Mouse (Mus musculus): ENCODE results near the gene Snip1.

Snip1 gene

GRCm38 (mm10) chr4:125066490-125067370 is at the start of gene Snip1:
TSS of gene Snip1 (plus strand) at chr4:125066672.
- DNase-seq (ENCODE audit: extremely low read depth, low read depth): peak; percentile 79

- no peak for DNase-seq (ENCODE audit: extremely low read depth, low read depth)
Observed at GRCm38 (mm10) chr4:125017431-125017830, 49.0 kb upstream of the Snip1 start.

- no peak for DNase-seq (ENCODE audit: extremely low read depth, low read depth)
Observed at GRCm38 (mm10) chr4:125020780-125021538, 45.5 kb upstream of the Snip1 start.

- peak; percentile 87 for DNase-seq (ENCODE audit: extremely low read depth, low read depth)
Observed at GRCm38 (mm10) chr4:125029891-125030614, 36.4 kb upstream of the Snip1 start.

GRCm38 (mm10) chr4:125034341-125034740 is 32.1 kb upstream of the Snip1 start:
- no peak for DNase-seq (ENCODE audit: extremely low read depth, low read depth)

DNA sequence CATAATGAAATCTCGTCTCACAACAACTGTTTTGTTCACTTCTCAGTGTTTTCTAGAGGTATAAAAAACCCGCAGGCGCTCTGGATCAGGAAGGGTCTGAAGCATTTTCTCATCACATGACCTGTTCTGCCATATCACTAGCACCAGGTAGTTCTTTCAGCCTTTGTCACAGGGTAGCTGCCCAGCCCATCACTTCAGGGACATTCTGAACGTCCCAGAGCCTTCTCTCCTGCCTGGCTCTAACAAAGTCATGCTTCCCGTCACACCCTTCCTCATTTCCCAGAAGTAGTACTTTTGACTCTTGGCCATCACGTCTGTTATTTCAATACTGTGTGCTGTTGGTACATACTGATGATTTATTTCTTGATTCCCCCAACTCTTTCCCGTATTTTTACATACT is 22.0 kb upstream of the Snip1 start:
- no peak for DNase-seq (ENCODE audit: extremely low read depth, low read depth)

DNA sequence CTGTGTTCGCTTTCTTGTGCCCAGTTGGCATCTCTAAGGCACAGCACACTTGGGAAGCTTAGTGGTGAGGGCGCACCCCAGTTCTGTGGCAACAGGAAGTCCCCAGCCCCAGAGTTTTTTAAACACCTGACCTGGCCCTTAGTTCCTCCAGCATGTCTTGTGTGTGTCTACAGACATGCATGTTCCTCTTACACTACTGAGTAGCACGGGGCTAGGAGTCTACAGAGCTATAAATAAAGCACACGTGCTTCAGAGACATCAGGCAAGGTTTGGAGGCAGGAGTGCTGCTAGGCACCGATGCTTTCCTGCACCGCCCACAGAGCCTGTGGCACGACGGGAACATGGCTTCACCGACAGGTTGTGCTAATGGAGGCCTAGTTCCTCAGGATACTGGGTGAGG is 11.1 kb upstream of the Snip1 start:
- no peak for DNase-seq (ENCODE audit: extremely low read depth, low read depth)

DNA sequence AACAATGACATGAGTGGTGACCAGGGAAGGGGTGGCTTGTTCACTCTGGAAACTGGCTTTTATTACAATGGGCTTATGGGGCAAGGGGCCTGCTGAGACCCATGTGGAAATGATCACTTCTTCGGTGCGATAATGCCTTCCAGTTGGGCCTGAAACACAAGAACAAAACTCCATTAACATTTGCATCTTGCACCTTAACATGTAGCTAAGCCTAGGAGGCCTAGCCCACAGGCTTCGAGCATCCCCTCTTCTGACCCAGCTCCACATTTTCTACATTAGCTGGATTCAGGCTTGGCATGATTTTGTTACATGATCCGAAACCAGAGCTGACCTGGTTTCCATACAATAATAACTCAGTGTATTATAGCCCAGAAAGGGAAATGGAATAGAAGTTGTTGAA is 10.0 kb upstream of the Snip1 start:
- no peak for DNase-seq (ENCODE audit: extremely low read depth, low read depth)

DNA sequence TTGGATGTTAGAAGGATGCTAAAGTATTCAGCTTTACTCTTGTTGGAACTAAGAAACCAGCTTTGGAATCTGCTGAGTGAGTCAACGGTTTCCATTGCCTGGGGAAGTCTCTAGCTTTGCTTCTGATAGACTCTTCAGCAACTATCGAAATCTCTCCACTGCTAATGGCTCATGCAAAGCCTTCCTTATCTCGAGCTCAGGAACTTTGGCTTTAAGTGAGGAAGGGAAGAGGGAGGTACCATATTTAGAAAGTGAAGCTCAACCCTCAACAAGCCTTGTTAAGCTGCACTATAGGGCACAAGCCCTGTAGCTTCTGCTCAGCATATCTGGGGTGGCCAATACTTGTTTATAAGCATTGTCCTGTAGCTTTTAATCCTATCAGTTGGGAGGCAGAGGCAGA is 9.2 kb upstream of the Snip1 start:
- peak; percentile 43 for DNase-seq (ENCODE audit: extremely low read depth, low read depth)

DNA sequence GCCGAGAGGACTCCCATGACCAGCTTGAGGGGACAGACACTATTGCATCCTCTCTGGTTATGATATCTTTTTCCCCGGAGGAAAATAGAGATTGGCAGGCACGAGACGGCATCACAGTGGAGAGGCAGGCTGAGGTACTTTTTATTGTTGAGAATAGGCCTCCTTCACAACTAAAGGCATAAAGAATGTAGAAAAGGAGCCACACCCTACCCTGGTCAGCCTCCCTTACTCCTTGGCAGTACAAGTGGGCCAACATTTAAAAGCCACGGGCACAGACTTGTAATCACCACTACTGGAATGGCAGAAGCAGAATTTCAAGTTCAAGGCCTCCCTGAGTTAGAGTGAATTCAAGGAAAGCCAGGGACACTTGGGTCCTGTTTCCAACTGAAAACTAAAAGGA is 8.4 kb upstream of the Snip1 start:
- no peak for DNase-seq (ENCODE audit: extremely low read depth, low read depth)

- no peak for DNase-seq (ENCODE audit: extremely low read depth, low read depth)
Observed at GRCm38 (mm10) chr4:125059025-125059424, 7.4 kb upstream of the Snip1 start.

DNA sequence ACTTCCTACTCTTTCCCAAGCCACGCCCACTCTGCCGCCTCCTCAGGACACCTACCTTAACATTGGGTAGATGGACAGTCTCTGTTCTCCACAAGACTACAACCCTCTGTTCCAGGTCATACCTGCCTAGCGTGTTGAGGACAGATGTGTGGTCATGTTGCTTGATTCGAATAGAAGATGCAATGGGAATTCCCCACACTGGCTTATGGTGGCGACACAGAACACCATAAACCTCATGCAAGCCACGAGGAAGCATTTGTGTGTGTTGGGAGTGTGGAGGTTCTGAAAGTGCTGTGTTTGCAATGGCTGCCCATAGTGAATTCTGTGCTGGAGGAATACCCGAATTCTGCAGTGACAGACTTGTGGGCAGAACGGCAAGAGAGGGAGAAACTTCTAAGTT is 2.6 kb upstream of the Snip1 start:
- no peak for DNase-seq (ENCODE audit: extremely low read depth, low read depth)

DNA sequence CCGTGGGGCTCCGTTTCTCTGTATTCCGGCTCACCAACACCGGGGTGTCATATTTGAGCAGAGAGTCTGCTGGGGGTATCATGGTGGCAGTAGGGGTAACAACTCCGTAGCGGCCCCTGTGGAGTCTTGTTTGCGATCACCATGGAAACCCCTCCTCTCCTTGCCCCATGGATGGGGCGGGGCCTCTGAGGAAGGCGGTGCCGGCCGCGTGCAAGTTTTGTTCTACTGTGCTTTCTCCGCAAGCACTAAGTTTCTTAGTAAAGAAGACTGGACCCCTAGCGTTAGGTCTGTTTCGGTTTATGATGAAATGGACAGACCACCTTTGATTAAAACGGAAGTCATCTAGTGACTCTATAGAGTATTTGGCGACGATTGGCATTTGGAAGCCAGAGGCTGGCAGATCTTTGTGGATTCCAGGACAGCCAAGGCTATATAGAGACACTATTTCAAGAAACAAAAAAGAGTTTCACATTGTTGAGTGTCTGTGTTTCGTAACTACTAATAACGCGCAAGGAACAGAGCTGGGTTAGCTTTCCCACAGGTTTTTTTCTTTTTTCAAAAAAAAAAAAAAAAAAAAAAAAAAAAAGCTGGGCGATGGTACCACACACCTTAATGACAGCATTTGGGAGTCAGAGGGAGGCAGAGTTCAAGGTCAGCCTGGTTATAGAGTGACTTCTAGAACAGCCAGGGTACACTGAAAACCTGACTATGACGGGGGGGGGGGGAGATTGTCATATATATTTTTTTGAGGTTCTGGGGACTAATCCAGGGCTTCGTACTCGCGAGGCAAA is 760 bp upstream of the Snip1 start, which contains the start of gene Dnali1:
Gene Dnali1, minus strand, starts transcription at position 187 of the 791 bp plus-strand sequence.
- no peak for DNase-seq (ENCODE audit: extremely low read depth, low read depth)

DNA sequence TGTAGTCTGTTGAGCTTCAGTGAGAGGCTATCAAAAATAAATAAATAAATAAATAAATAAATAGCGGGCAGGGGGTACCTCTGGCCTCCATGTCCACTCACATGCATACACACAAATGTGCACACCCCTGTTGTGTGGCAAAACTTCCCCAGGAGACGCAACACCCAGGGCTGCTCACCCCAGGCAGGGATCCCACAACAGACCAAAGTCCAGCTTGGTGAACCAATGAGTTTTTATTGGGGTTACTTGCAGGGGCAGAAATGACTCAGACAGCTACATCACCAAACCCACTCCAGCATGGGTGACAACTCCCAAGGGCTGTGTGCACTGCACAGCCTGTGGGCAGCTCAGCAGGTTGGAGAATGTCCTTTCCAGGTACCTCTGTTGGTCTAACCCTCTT is 11.2 kb downstream of the Snip1 start:
- DNase-seq (ENCODE audit: extremely low read depth, low read depth): no peak

- DNase-seq (ENCODE audit: extremely low read depth, low read depth): no peak
Observed at GRCm38 (mm10) chr4:125078698-125079097, 12.2 kb downstream of the Snip1 start.

GRCm38 (mm10) chr4:125084403-125085345 is 18.2 kb downstream of the Snip1 start, which contains the start of gene Meaf6:
TSS of gene Meaf6 (plus strand) at chr4:125085134.
- DNase-seq (ENCODE audit: extremely low read depth, low read depth): peak; percentile 54

DNA sequence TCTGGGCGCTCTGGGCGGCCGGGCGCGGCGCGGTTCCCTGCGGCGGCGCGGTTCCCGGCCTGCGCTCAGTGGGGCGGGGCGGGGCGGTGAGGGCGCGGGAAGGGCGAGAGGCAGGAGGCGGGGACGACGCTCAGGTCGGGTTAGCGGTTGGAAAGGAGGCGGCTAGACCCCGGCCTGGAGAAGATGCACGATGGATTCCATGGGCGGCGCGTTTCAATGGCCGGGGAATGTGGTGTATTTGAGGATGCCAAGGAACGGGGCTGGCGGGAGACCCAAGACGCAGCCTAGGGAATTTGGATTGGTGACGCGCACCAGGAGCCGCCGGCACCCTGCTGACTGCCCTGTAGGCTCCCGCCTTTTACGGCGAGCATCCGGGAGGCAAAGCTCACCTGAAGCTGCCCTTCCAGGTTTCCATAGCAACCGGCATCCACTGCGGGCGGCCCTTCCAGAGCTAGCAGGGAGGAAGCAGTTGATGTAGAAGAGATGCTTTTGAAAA is 18.9 kb downstream of the Snip1 start:
- peak; percentile 26 for DNase-seq (ENCODE audit: extremely low read depth, low read depth)

GRCm38 (mm10) chr4:125093031-125093430 is 26.6 kb downstream of the Snip1 start:
- DNase-seq (ENCODE audit: extremely low read depth, low read depth): no peak

DNA sequence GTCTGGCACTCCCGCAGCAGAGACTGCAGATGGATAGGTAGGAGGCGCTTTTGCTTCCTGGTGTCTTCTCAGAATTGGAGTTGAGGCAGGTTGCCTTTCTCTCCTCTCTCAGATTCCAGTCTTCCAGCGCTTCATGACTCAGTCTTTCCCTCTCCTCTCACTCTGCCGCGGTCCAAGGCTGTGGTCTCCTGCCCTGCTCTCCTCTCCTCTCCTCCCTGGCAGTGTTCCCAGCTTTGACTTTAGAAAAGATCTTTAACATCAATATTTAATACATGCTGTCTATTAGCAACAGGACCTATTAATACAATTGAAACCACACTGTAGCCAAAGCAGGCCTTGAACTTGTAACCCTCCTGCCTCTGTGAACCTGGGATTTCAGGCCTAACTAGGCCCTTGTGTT is 29.6 kb downstream of the Snip1 start:
- DNase-seq (ENCODE audit: extremely low read depth, low read depth): no peak

- no peak for DNase-seq (ENCODE audit: extremely low read depth, low read depth)
Observed at GRCm38 (mm10) chr4:125097412-125097811, 30.9 kb downstream of the Snip1 start.
